Mouse (Mus musculus) ES-Bruce4 (cell line): ENCODE data around the gene Rbmxl2. TPM values are rescaled to one million over a fixed set of nuclear protein-coding genes. Genes with fewer than 3 reads are reported as not detected.

Source experiments
- H3K27ac ChIP-seq: 2 replicates; pipeline ENCODE4 v1.5.1; 2012; ENCODE audit warnings: low read length, inconsistent platforms; ENCODE audit not compliant: insufficient read depth
- H3K27me3 ChIP-seq: 2 replicates; pipeline ENCODE4 v1.6.1; 2012; ENCODE audit warnings: mild to moderate bottlenecking, low read length, inconsistent platforms; ENCODE audit not compliant: control insufficient read depth, poor library complexity, insufficient read depth, severe bottlenecking
- H3K36me3 ChIP-seq: 2 replicates; pipeline ENCODE4 v1.6.1; 2012; ENCODE audit warnings: inconsistent platforms, mild to moderate bottlenecking, low read length, moderate library complexity; ENCODE audit not compliant: control insufficient read depth, poor library complexity, insufficient read depth, severe bottlenecking
- H3K4me1 ChIP-seq: one replicate; pipeline ENCODE4 v1.8.1; 2011; ENCODE audit warnings: low read length; ENCODE audit not compliant: control insufficient read depth, insufficient read depth
- H3K4me3 ChIP-seq: 2 replicates; pipeline ENCODE4 v1.5.1; 2011; ENCODE audit warnings: low read depth, mild to moderate bottlenecking, low read length
- H3K9ac ChIP-seq: 2 replicates; pipeline ENCODE4 v1.6.1; 2012; ENCODE audit warnings: low read depth, mild to moderate bottlenecking, inconsistent platforms; ENCODE audit not compliant: poor library complexity, severe bottlenecking
- H3K9me3 ChIP-seq: replicated peaks from 2 replicates; pipeline ENCODE4 v1.6.1; 2012; ENCODE audit warnings: mild to moderate bottlenecking, low read length, inconsistent platforms; ENCODE audit not compliant: control insufficient read depth, poor library complexity, insufficient read depth, severe bottlenecking
- CTCF ChIP-seq: IDR thresholded peaks from one replicate; pipeline ENCODE4 v1.8.1; 2011; ENCODE audit warnings: low read depth, low read length
- EP300 ChIP-seq: IDR thresholded peaks from 2 replicates; pipeline ENCODE4 v1.6.1; 2011; ENCODE audit warnings: low read depth, low read length; ENCODE audit not compliant: insufficient read depth
- POLR2A ChIP-seq: IDR thresholded peaks from one replicate; pipeline ENCODE4 v1.8.1; 2011; ENCODE audit warnings: low read length; ENCODE audit not compliant: insufficient read depth
- polyA plus RNA-seq: library from polyadenylated mRNA; stranded (reverse); fragments of >200 nt; gene quantifications from 2 replicates; pipeline ENCODE4 v1.2.4, GENCODE M21; 2011; ENCODE audit warnings: low read depth; ENCODE audit not compliant: missing spikeins, insufficient read depth, insufficient read length

The Rbmxl2 gene
- polyA plus RNA-seq, result 19.3 and 27.3 TPM in 2 replicates

DNA sequence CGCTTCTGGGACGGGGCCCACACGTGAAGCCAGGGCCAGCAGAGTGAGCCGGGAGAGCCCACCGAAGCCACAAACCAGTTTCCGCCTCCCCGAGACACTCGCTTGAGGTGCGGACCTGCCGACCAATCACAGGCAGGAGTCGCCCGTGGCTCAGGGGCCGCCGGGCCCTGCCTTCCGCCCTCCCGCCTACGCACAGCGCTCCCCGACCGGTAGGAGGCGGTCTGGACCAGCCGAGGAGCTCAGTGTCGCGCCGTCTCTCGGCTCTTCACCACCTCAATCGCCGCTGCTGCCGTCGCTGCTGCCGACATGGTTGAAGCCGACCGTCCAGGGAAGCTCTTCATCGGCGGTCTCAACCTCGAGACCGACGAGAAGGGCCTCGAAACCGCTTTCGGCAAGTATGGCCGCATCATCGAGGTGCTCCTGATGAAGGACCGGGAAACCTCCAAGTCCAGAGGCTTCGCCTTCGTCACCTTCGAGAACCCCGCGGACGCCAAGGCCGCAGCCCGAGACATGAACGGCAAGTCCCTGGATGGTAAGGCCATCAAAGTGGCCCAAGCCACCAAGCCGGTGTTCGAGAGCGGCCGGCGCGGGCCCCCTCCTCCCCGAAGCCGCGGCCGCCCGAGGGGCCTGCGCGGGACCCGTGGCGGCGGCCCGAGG lies at the start of gene Rbmxl2:
Gene Rbmxl2, plus strand, starts transcription at position 242 of the 657 bp plus-strand sequence.
- Histone ChIP-seq H3K4me3 (peak within 1 kb of the TSS; percentile 83), H3K27me3 (no peaks in the 10 kb centered on the region), H3K36me3 (peaks cover 18% of the 10 kb centered on the region), H3K4me1 (no peaks in the 10 kb centered on the region), H3K27ac (peak within 1 kb of the TSS; percentile 62), H3K9me3 (no peaks in the 10 kb centered on the region; the same call in 1 of the 2 replicates), H3K9ac (peak within 1 kb of the TSS; percentile 90)
- TF ChIP-seq POLR2A, result peak; percentile 76
- peak; percentile 72 for TF ChIP-seq EP300
- peak; percentile 65 for TF ChIP-seq CTCF

DNA sequence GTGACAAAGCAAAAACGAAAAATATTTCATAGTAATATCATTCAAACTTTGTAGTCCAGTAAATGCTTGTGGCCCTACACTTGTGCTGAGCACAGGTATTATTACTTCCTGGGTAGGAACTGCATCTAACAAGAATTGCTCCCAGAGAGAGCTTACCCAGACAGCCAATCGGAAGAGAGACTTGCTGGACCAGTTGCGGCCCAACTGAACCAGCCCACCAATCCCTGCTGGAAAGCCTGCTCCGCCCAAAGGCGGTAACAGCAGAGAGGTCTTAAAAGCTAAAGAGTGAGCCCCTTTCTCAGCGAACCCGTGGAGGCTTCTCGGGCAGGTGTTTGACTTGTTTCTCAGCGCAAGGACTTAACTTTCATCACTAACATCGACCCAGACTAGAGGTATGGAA lies 42.6 kb upstream of the Rbmxl2 start, which contains the start of gene Nlrp14:
Gene Nlrp14, plus strand, starts transcription at position 301 of the 400 bp plus-strand sequence.
- Histone ChIP-seq H3K4me1 (no peaks in the 10 kb centered on the region), H3K9ac (no peak within 1 kb of the TSS), H3K36me3 (no peaks in the 10 kb centered on the region), H3K27ac (no peak within 1 kb of the TSS), H3K4me3 (no peak within 1 kb of the TSS), H3K27me3 (no peaks in the 10 kb centered on the region), H3K9me3 (no peaks in the 10 kb centered on the region)
- TF ChIP-seq EP300 (no peak), CTCF (no peak), POLR2A (no peak)

DNA sequence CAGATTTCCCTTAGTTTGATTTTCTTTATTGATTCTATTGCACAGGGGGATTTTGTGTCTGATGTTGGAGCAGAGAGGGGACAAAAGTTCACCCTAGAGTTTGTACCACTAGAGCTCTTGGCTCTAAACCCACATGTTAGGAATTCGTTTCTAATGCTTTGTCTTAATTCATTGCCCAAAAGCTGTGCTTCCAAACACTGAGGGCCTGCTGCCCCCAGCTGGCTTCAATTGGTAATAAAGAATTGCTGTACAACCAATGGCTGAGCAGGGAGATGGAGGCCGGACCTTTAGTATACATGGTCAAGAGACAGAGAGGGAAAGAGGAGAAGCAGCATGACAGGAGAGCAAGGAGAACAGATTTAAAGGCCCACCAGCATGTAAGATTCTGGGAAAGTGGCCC lies 28.8 kb upstream of the Rbmxl2 start:
- Histone ChIP-seq H3K27me3 (no peaks in the 10 kb centered on the region), H3K9ac (no peak overlapping the region), H3K4me3 (no peak overlapping the region), H3K9me3 (no peaks in the 10 kb centered on the region), H3K36me3 (no peaks in the 10 kb centered on the region), H3K4me1 (no peaks in the 10 kb centered on the region), H3K27ac (no peak overlapping the region)
- TF ChIP-seq POLR2A (no peak), CTCF (peak; percentile 37)

- Histone ChIP-seq H3K36me3 (no peaks in the 10 kb centered on the region), H3K4me3 (no peak overlapping the region), H3K27me3 (no peaks in the 10 kb centered on the region), H3K4me1 (no peaks in the 10 kb centered on the region), H3K9ac (no peak overlapping the region), H3K27ac (no peak overlapping the region), H3K9me3 (no peaks in the 10 kb centered on the region; the same call in 1 of the 2 replicates)
- TF ChIP-seq CTCF, result no peak
- no peak for TF ChIP-seq EP300
- no peak for TF ChIP-seq POLR2A
These were observed 7.4 kb upstream of the Rbmxl2 start for GRCm38 (mm10) chr7:107201817-107202216.

- Histone ChIP-seq H3K9me3 (no peaks in the 10 kb centered on the region; the same call in 1 of the 2 replicates), H3K4me1 (no peaks in the 10 kb centered on the region), H3K4me3 (no peak overlapping the region), H3K9ac (no peak overlapping the region), H3K36me3 (peaks cover 15% of the 10 kb centered on the region), H3K27ac (peak overlapping the region; percentile 70), H3K27me3 (no peaks in the 10 kb centered on the region)
- no peak for TF ChIP-seq CTCF
- no peak for TF ChIP-seq EP300
- no peak for TF ChIP-seq POLR2A
These were observed 1.4 kb upstream of the Rbmxl2 start for GRCm38 (mm10) chr7:107207843-107208242.

GRCm38 (mm10) chr7:107210126-107210576 lies 906 bp downstream of the Rbmxl2 start:
- TF ChIP-seq CTCF, result no peak
- TF ChIP-seq POLR2A, result no peak
- no peak for TF ChIP-seq EP300
- Histone ChIP-seq H3K9ac (peak overlapping the region; percentile 90), H3K27ac (0 out of 2 replicates have a peak overlapping the region, but pooled peaks have one; percentile 30), H3K27me3 (no peaks in the 10 kb centered on the region), H3K4me3 (peak overlapping the region; percentile 83), H3K4me1 (no peaks in the 10 kb centered on the region), H3K9me3 (no peaks in the 10 kb centered on the region; the same call in 1 of the 2 replicates), H3K36me3 (peaks cover 19% of the 10 kb centered on the region)
